Mouse (Mus musculus): Measurements from ENCODE around the gene Olfr1248. TPM values are rescaled to one million over a fixed set of nuclear protein-coding genes. Genes with fewer than 3 reads are reported as not detected.
"Not testable (repeated sequence)": the region's sequence is repeated elsewhere in the genome, so short reads cannot be mapped to it uniquely, and the experiment has no call there.

Olfr1248 gene
- total RNA-seq (2021) = not detected

DNA sequence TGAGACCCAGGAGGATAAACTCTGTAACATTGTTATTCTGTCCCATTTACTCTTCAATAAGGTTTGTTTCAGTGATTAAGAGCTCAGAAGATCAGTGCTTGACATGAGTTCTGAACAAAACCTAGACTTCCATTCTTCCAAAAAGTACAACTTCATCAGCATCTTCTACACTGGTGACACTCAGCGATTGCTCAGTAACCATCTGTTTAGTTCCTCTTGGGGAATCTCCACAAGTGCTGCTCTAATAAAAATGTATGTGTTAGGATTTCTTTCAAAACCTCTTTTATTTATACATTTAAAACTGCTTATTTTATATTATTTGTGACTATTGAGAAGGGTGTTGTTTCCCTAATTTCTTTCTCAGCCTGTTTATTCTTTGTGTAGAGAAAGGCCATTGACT is at the start of gene Olfr1248:
Olfr1248 (minus strand) TSS at position 101 of the 400 bp plus-strand sequence.
- DNase-seq (ENCODE audit: extremely low spot score in 1 of 2, low spot score in 1 of 2) = not testable (repeated sequence)

DNA sequence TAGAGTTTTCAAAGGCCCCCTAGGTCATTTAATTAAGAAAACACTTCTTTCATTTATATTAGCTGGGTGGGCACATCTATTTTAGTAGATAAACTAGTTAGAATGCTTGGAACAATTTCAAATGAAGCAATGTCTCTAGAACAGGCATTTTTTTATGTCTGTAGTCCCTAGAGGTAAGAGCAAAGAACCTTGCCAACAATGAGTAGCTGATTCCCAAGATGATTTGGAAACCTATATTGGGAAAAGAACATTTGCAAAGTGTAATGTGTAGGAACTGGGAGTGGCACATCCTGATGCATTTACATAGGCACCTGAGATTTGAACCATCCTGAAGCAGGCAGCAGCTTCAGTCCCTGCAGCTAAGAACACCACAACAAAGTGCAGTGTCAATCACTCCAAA is 43.3 kb upstream of the Olfr1248 start, which contains the start of gene Olfr1250:
Olfr1250 (minus strand) TSS at position 101 of the 400 bp plus-strand sequence.
- no peak for DNase-seq (ENCODE audit: extremely low spot score in 1 of 2, low spot score in 1 of 2)

DNA sequence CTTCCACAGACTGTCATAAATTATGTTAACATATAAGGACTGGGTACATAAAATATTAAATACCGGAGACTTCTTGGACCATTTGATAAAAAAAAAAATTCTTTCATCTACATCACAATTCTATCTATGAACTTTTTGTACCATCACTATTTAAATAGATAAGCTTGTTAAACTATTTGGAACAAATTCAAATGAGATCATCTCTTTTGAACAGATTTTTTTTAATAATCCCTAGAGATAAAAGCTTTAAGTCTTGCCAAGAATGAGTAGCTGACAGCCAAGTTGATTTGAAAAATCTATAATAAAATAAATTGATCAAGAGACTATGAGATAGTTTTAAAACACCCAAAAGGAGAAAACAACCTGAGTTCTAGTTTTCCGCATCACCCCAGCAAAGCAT is 16.8 kb upstream of the Olfr1248 start, which contains the start of gene Olfr1249:
Olfr1249 (minus strand) TSS at position 101 of the 400 bp plus-strand sequence.
- DNase-seq (ENCODE audit: extremely low spot score in 1 of 2, low spot score in 1 of 2) = no peak

DNA sequence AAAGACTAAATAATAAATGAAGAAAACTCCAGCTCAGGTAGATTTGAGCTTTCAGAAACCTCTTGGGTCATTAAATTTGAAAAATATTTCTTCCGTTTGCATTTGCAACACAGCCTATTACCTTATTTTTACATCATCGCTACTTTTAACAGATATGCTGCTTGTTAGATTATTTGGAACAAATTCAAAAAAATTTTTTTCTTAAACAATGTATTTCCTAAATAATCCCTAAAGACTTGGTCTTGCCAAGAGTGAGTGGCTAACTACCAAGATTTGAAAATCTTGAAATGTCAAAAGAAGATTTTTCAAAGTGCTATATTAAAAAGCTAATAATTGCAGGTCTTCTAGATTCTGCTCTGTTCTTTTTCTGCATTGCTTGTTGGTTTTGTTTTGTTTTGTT is 4.0 kb downstream of the Olfr1248 start, which contains the start of gene Olfr1247:
Olfr1247 (minus strand) TSS at position 101 of the 400 bp plus-strand sequence.
- no peak for DNase-seq (ENCODE audit: extremely low spot score in 1 of 2, low spot score in 1 of 2)

DNA sequence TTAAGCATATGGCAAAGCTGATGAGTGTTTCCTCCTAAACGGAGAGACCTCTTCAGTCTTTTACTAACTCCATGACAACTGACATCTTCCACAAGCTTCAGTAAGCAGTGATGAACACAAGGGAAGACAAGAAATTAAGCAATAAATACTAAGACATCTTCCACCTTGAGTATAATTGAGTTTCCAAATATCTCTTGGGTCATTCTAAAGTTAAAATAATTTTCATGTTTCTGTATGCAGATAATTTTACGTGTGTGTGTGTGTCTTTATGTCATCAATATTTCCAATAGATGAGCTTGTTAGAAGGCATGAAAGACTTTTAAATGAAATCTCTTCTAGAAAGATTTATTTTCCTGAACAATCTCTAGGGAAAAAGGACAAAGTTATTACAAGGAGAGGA is 25.0 kb downstream of the Olfr1248 start, which contains the start of gene Olfr1246:
Olfr1246 (minus strand) TSS at position 101 of the 400 bp plus-strand sequence.
- no peak for DNase-seq (ENCODE audit: extremely low spot score in 1 of 2, low spot score in 1 of 2)

DNA sequence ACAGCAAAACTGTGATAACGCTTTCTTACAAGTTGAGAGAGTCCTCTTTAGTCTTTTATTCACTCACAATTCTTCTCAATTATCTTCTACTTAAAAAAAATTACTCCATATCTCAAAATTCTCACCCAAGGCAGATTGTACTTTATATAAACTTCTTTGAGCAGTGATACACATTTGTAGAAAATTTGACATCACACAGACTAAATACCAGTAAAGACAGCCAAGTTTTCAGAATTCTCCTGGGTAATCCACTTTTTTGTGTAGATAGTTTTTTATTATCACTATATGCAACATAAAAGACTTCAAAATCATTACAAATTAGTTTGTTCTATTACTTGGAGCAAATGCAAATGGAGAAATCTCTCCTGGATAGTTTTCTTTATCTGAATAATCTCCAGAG is 39.7 kb downstream of the Olfr1248 start, which contains the start of gene Olfr1245:
Olfr1245 (minus strand) TSS at position 101 of the 400 bp plus-strand sequence.
- no peak for DNase-seq (ENCODE audit: extremely low spot score in 1 of 2, low spot score in 1 of 2)

Other genes with a start within 250 kb of the Olfr1248 start
- not detected for gene Olfr1238, start 208.6 kb downstream of the Olfr1248 start, total RNA-seq (2021)
- not detected for gene Olfr1239, start 197.8 kb downstream of the Olfr1248 start, total RNA-seq (2021)
- gene Olfr1240, start 175.2 kb downstream of the Olfr1248 start, total RNA-seq (2021) = not detected
- not detected for gene Olfr1241, start 131.1 kb downstream of the Olfr1248 start, total RNA-seq (2021)
- gene Olfr1242, start 119.9 kb downstream of the Olfr1248 start, total RNA-seq (2021) = not detected
- not detected for gene Olfr1243, start 86.8 kb downstream of the Olfr1248 start, total RNA-seq (2021)
- gene Olfr1245, start 39.8 kb downstream of the Olfr1248 start, total RNA-seq (2021) = not detected
- not detected for gene Olfr1246, start 25.1 kb downstream of the Olfr1248 start, total RNA-seq (2021)
- not detected for gene Olfr1247, start 4.1 kb downstream of the Olfr1248 start, total RNA-seq (2021)
- not detected for gene Olfr1249, start 16.7 kb upstream of the Olfr1248 start, total RNA-seq (2021)
- gene Olfr1250, start 43.2 kb upstream of the Olfr1248 start, total RNA-seq (2021) = not detected
- not detected for gene Olfr1251, start 53.7 kb upstream of the Olfr1248 start, total RNA-seq (2021)
- not detected for gene Olfr1252, start 106.8 kb upstream of the Olfr1248 start, total RNA-seq (2021)
- not detected for gene Olfr1253, start 138.8 kb upstream of the Olfr1248 start, total RNA-seq (2021)
- gene Olfr1254, start 175.4 kb upstream of the Olfr1248 start, total RNA-seq (2021) = not detected
- gene Olfr1255, start 193.8 kb upstream of the Olfr1248 start, total RNA-seq (2021) = not detected
- gene Olfr1256, start 223.3 kb upstream of the Olfr1248 start, total RNA-seq (2021) = not detected
- not detected for gene Olfr48, start 230.0 kb upstream of the Olfr1248 start, total RNA-seq (2021)